Mouse (Mus musculus): Measurements from ENCODE around the gene Ptprd. TPM values are rescaled to one million over a fixed set of nuclear protein-coding genes. Genes with fewer than 3 reads are reported as not detected.

The Ptprd gene
- total RNA-seq (2012; rRNA removed) (not detected in 2 replicates), polyA plus RNA-seq (2012; ENCODE audit: insufficient read depth in 1 of 2, insufficient read length in 2 of 2, low read depth in 1 of 2, low replicate concordance in 2 of 2, missing spikeins in 1 of 2) (not detected)

GRCm38 (mm10) chr4:78211529-78212494 is at the start of gene Ptprd:
TSS of gene Ptprd (minus strand) at chr4:78211961.
- Histone ChIP-seq H3K79me2 (ENCODE audit: control insufficient read depth, insufficient read depth, low read length, poor library complexity) (no peaks in the 10 kb centered on the region), H3K36me3 (ENCODE audit: control insufficient read depth in 1 of 2, insufficient read depth in 2 of 2, low read length in 2 of 2) (no peaks in the 10 kb centered on the region), H3K9ac (ENCODE audit: control insufficient read depth, low read depth, low read length, poor library complexity, severe bottlenecking) (no peak within 1 kb of the TSS), H3K27ac (ENCODE audit: control insufficient read depth, low read depth, low read length) (no peak within 1 kb of the TSS), H3K9me3 (replicated peaks; ENCODE audit: insufficient read depth, low read length) (no peaks in the 10 kb centered on the region), H3K27me3 (ENCODE audit: control insufficient read depth in 1 of 2, insufficient read depth in 2 of 2, low read length in 2 of 2) (no peaks in the 10 kb centered on the region), H3K4me1 (ENCODE audit: control insufficient read depth in 1 of 2, insufficient read depth in 2 of 2, low read length in 2 of 2) (no peaks in the 10 kb centered on the region), H3K4me3 (ENCODE audit: control insufficient read depth in 1 of 2, insufficient read depth in 1 of 2, low read depth in 2 of 2, low read length in 2 of 2) (no peak within 1 kb of the TSS)
- no peak for DNase-seq (ENCODE audit: low read depth, low spot score)
- TF ChIP-seq MAFK (IDR thresholded peaks at IDR 0.05; ENCODE audit: borderline replicate concordance, low read depth, low read length), result no peak
- TF ChIP-seq RCOR1 (IDR thresholded peaks at IDR 0.05; ENCODE audit: low read depth, low read length), result no peak
- TF ChIP-seq CTCF (IDR thresholded peaks at IDR 0.05 in 2 of 3, conservative IDR thresholded peaks at IDR 0.05 in 1 of 3; ENCODE audit: control insufficient read depth in 1 of 3, insufficient read depth in 1 of 3, low read depth in 2 of 3, low read length in 3 of 3, poor library complexity in 1 of 3, severe bottlenecking in 1 of 3), result no peak
- no peak for TF ChIP-seq MAZ (IDR thresholded peaks at IDR 0.05; ENCODE audit: low read depth, low read length)
- TF ChIP-seq MYB (IDR thresholded peaks at IDR 0.05; ENCODE audit: low read depth, low read length), result no peak
- TF ChIP-seq TCF12 (IDR thresholded peaks at IDR 0.05; ENCODE audit: low read depth, low read length), result no peak
- no peak for TF ChIP-seq UBTF (IDR thresholded peaks at IDR 0.05; ENCODE audit: borderline replicate concordance, insufficient read depth, low read depth, low read length)
- no peak for TF ChIP-seq CHD1 (IDR thresholded peaks at IDR 0.05; ENCODE audit: low read depth, low read length)
- TF ChIP-seq EP300 (IDR thresholded peaks at IDR 0.05; ENCODE audit: low read depth in 1 of 2, low read length in 2 of 2), result no peak
- no peak for TF ChIP-seq KAT2A (conservative IDR thresholded peaks at IDR 0.05; ENCODE audit: low read depth, low read length)
- no peak for TF ChIP-seq GATA1 (IDR thresholded peaks at IDR 0.05; ENCODE audit: low read depth, low read length)
- no peak for TF ChIP-seq ZC3H11A (IDR thresholded peaks at IDR 0.05; ENCODE audit: low read depth, low read length)
- no peak for TF ChIP-seq BHLHE40 (IDR thresholded peaks at IDR 0.05; ENCODE audit: borderline replicate concordance, low read depth, low read length)
- no peak for TF ChIP-seq ELF1 (IDR thresholded peaks at IDR 0.05; ENCODE audit: low read depth, low read length)
- no peak for TF ChIP-seq USF2 (IDR thresholded peaks at IDR 0.05; ENCODE audit: borderline replicate concordance in 1 of 2, insufficient read depth in 1 of 2, low read depth in 1 of 2, low read length in 2 of 2)
- TF ChIP-seq ZKSCAN1 (IDR thresholded peaks at IDR 0.05; ENCODE audit: low read depth, low read length), result no peak
- no peak for TF ChIP-seq JUND (IDR thresholded peaks at IDR 0.05; ENCODE audit: low read depth, low read length)
- TF ChIP-seq TAL1 (IDR thresholded peaks at IDR 0.05; ENCODE audit: low read length), result no peak
- TF ChIP-seq MAX (IDR thresholded peaks at IDR 0.05; ENCODE audit: low read length), result no peak
- TF ChIP-seq RAD21 (IDR thresholded peaks at IDR 0.05; ENCODE audit: low read depth, low read length), result no peak

Data from MEL (cell line).